Mouse (Mus musculus) liver, postnatal 0 days (tissue): Measurements from ENCODE around the gene Vps45. TPM values are rescaled to one million over a fixed set of nuclear protein-coding genes. Genes with fewer than 3 reads are reported as not detected.

ENCODE experiments used
- ATAC-seq: fragments of 200-750 bp; cut with Nextera tagmentation; 2 replicates; pipeline ENCODE4 v1.8.0; 2017; ENCODE audit warnings: mild to moderate bottlenecking, moderate library complexity
- DNase-seq: peaks from one replicate; pipeline ENCODE4 v3.0.0-alpha.2; 2016
- H3K27ac ChIP-seq: fragments of 300-500 bp; sonication (generic); 2 replicates; pipeline ENCODE4 v1.5.1; 2014; ENCODE audit warnings: antibody characterized with exemption, moderate library complexity, mild to moderate bottlenecking, low read depth
- H3K27me3 ChIP-seq: fragments of 300-500 bp; sonication (generic); 2 replicates; pipeline ENCODE4 v1.6.1; 2014; ENCODE audit warnings: low read length, control low read depth, mixed read lengths; ENCODE audit not compliant: insufficient read depth
- H3K36me3 ChIP-seq: fragments of 300-500 bp; sonication (generic); replicated peaks from 2 replicates; pipeline ENCODE4 v1.6.1; 2014; ENCODE audit warnings: mild to moderate bottlenecking, control low read depth, low read length, moderate library complexity, mixed read lengths; ENCODE audit not compliant: insufficient read depth
- H3K4me1 ChIP-seq: fragments of 300-500 bp; sonication (generic); 2 replicates; pipeline ENCODE4 v1.6.1; 2014; ENCODE audit warnings: antibody characterized with exemption, mild to moderate bottlenecking, control low read depth; ENCODE audit not compliant: insufficient read depth
- H3K4me2 ChIP-seq: fragments of 300-500 bp; sonication (generic); 2 replicates; pipeline ENCODE4 v1.6.1; 2014; ENCODE audit warnings: low read depth, mild to moderate bottlenecking, low read length, moderate library complexity, mixed read lengths
- H3K4me3 ChIP-seq: fragments of 300-500 bp; sonication (generic); 2 replicates; pipeline ENCODE4 v1.5.1; 2014; ENCODE audit warnings: low read depth, low read length
- H3K9ac ChIP-seq: fragments of 300-500 bp; sonication (generic); replicated peaks from 2 replicates; pipeline ENCODE4 v1.6.1; 2014; ENCODE audit warnings: mild to moderate bottlenecking, moderate library complexity
- H3K9me3 ChIP-seq: fragments of 300-500 bp; sonication (generic); 2 replicates; pipeline ENCODE4 v1.6.1; 2016; ENCODE audit warnings: mild to moderate bottlenecking, control low read depth, low read length, mixed read lengths
- CTCF ChIP-seq: sonication (generic); IDR thresholded peaks from 2 replicates; pipeline ENCODE4 v1.5.1; 2016; ENCODE audit warnings: antibody characterized with exemption, low read depth
- EP300 ChIP-seq: IDR thresholded peaks from 2 replicates; pipeline ENCODE4 v1.6.1; 2016; ENCODE audit warnings: antibody characterized with exemption, low read depth, mild to moderate bottlenecking
- WGBS: fragments of 180-500 bp; shearing (Covaris S2); extraction: QIAGEN DNeasy Blood & Tissue Kit; methylation state at CpG from one replicate; pipeline ENCODE4 v1.1.7; 2014; ENCODE audit not compliant: insufficient replicate concordance; 5-methylcytosine and 5-hydroxymethylcytosine counted together
- polyA plus RNA-seq: library from polyadenylated mRNA; unstranded; fragments of >200 nt; fragmentation: Nextera tagmentation; extraction: Ambion mirVana; gene quantifications from 2 replicates; pipeline ENCODE4 v1.2.1, GENCODE M21; 2015

The Vps45 gene
- polyA plus RNA-seq, 1 experiment from 2014 or later: 12.5 TPM

GRCm38 (mm10) chr3:95950763-95951551 lies 107.3 kb downstream of the Vps45 start:
- H3K9me3 ChIP-seq: no peaks in the 10 kb centered on the region
- peak overlapping the region; percentile 71 for H3K4me2 ChIP-seq
- peaks cover 8% of the 10 kb centered on the region for H3K36me3 ChIP-seq
- H3K4me3 ChIP-seq: peak overlapping the region; percentile 63
- peak; percentile 93 for DNase-seq
- TF ChIP-seq CTCF: no peak
- TF ChIP-seq EP300: no peak
- peak; percentile 96 for ATAC-seq
- WGBS: 1% methylated on average over 49 of the region's 49 CpGs
- H3K27me3 ChIP-seq: no peaks in the 10 kb centered on the region
- peak overlapping the region; percentile 66 for H3K9ac ChIP-seq
- H3K27ac ChIP-seq: peak overlapping the region; percentile 89
- H3K4me1 ChIP-seq: peaks cover 7% of the 10 kb centered on the region; the same call in 1 of the 2 replicates

Other genes starting within 250 kb of the Vps45 start
- gene Rprd2, start 239.6 kb downstream of the Vps45 start, polyA plus RNA-seq: 7.1 and 8.2 TPM in 2 replicates
- 11.2 and 12.0 TPM in 2 replicates for gene Prpf3, start 202.6 kb downstream of the Vps45 start, polyA plus RNA-seq
- 145 and 157 TPM in 2 replicates for gene Mrps21, start 186.9 kb downstream of the Vps45 start, polyA plus RNA-seq
- gene Ciart, start 176.2 kb downstream of the Vps45 start, polyA plus RNA-seq: 0.77 and 1.00 TPM in 2 replicates
- gene BC028528, start 166.5 kb downstream of the Vps45 start, polyA plus RNA-seq: 7.6 and 7.9 TPM in 2 replicates
- gene Aph1a, start 164.5 kb downstream of the Vps45 start, polyA plus RNA-seq: 17.1 and 22.9 TPM in 2 replicates
- 15.2 and 17.3 TPM in 2 replicates for gene Car14, start 153.8 kb downstream of the Vps45 start, polyA plus RNA-seq
- 92.0 and 98.4 TPM in 2 replicates for gene Anp32e, start 129.2 kb downstream of the Vps45 start, polyA plus RNA-seq
- gene Plekho1, start 62.5 kb downstream of the Vps45 start, polyA plus RNA-seq: 10.7 and 11.7 TPM in 2 replicates
- 7.4 and 7.9 TPM in 2 replicates for gene Otud7b, start 46.1 kb upstream of the Vps45 start, polyA plus RNA-seq
- gene Mtmr11, start 103.5 kb upstream of the Vps45 start, polyA plus RNA-seq: 2.7 and 3.0 TPM in 2 replicates
- 38.6 and 41.1 TPM in 2 replicates for gene Sf3b4, start 113.9 kb upstream of the Vps45 start, polyA plus RNA-seq
- gene Sv2a, start 122.7 kb upstream of the Vps45 start, polyA plus RNA-seq: 0.08 and 0.09 TPM in 2 replicates
- gene Bola1, start 161.2 kb upstream of the Vps45 start, polyA plus RNA-seq: 49.2 and 49.3 TPM in 2 replicates
- gene Hist2h2ab, start 161.4 kb upstream of the Vps45 start, polyA plus RNA-seq: 0.46 TPM in 1 of 2 replicates, not detected in the other
- 9.4 and 13.8 TPM in 2 replicates for gene Hist2h2ac, start 162.4 kb upstream of the Vps45 start, polyA plus RNA-seq
- 4.1 and 4.9 TPM in 2 replicates for gene Hist2h2be, start 162.7 kb upstream of the Vps45 start, polyA plus RNA-seq
- gene Hist2h3c2, start 180.7 kb upstream of the Vps45 start, polyA plus RNA-seq: 5.0 and 8.1 TPM in 2 replicates
- 224 and 229 TPM in 2 replicates for gene Hist2h2aa2, start 181.8 kb upstream of the Vps45 start, polyA plus RNA-seq
- gene Hist2h2aa1, start 187.0 kb upstream of the Vps45 start, polyA plus RNA-seq: 107 and 123 TPM in 2 replicates
- 0.78 and 1.5 TPM in 2 replicates for gene Hist2h3c1, start 188.2 kb upstream of the Vps45 start, polyA plus RNA-seq
- gene Hist2h4, start 204.8 kb upstream of the Vps45 start, polyA plus RNA-seq: 40.3 and 56.7 TPM in 2 replicates
- gene Hist2h3b, start 210.2 kb upstream of the Vps45 start, polyA plus RNA-seq: 56.1 and 84.5 TPM in 2 replicates
- gene Hist2h2bb, start 211.3 kb upstream of the Vps45 start, polyA plus RNA-seq: 9.4 and 11.0 TPM in 2 replicates
- gene Fcgr1, start 235.5 kb upstream of the Vps45 start, polyA plus RNA-seq: 6.2 and 8.7 TPM in 2 replicates